Mouse (Mus musculus) embryonic facial prominence, embryonic 14.5 days (tissue): ENCODE results near the gene Xylb. TPM values are rescaled to one million over a fixed set of nuclear protein-coding genes. Genes with fewer than 3 reads are reported as not detected.

ENCODE experiments used
- ATAC-seq: fragments of 200-750 bp; cut with Nextera tagmentation; 2 replicates; pipeline ENCODE4 v1.8.0; 2017; ENCODE audit warnings: low read depth, moderate number of reproducible peaks, moderate TSS enrichment
- DNase-seq: peaks from one replicate; pipeline ENCODE4 v3.0.0-alpha.2; 2015; ENCODE audit warnings: low spot score
- H3K27ac ChIP-seq: fragments of 300-500 bp; sonication (generic); replicated peaks from 2 replicates; pipeline ENCODE4 v1.5.1; 2014; ENCODE audit warnings: low read depth, mild to moderate bottlenecking, low read length, moderate library complexity
- H3K27me3 ChIP-seq: fragments of 300-500 bp; sonication (generic); replicated peaks from 2 replicates; pipeline ENCODE4 v1.6.1; 2014; ENCODE audit warnings: low read length; ENCODE audit not compliant: control insufficient read depth, insufficient read depth
- H3K36me3 ChIP-seq: fragments of 300-500 bp; sonication (generic); 2 replicates; pipeline ENCODE4 v1.6.1; 2014; ENCODE audit warnings: low read length, mixed read lengths; ENCODE audit not compliant: control insufficient read depth, insufficient read depth
- H3K4me1 ChIP-seq: fragments of 300-500 bp; sonication (generic); 2 replicates; pipeline ENCODE4 v1.6.1; 2014; ENCODE audit warnings: antibody characterized with exemption, low read length; ENCODE audit not compliant: control insufficient read depth, insufficient read depth
- H3K4me2 ChIP-seq: fragments of 300-500 bp; sonication (generic); 2 replicates; pipeline ENCODE4 v1.6.1; 2014; ENCODE audit warnings: low read depth, mild to moderate bottlenecking, low read length, moderate library complexity, mixed read lengths
- H3K4me3 ChIP-seq: fragments of 300-500 bp; sonication (generic); 2 replicates; pipeline ENCODE4 v1.5.1; 2014; ENCODE audit warnings: low read depth, mild to moderate bottlenecking, low read length
- H3K9ac ChIP-seq: fragments of 300-500 bp; sonication (generic); 2 replicates; pipeline ENCODE4 v1.6.1; 2014; ENCODE audit warnings: low read depth, mild to moderate bottlenecking, low read length, moderate library complexity, mixed read lengths
- H3K9me3 ChIP-seq: fragments of 300-500 bp; sonication (generic); 2 replicates; pipeline ENCODE4 v1.6.1; 2016; ENCODE audit warnings: low read length; ENCODE audit not compliant: control insufficient read depth
- WGBS: fragments of 180-500 bp; shearing (Covaris S2); extraction: QIAGEN DNeasy Blood & Tissue Kit; methylation state at CpG from one replicate; pipeline ENCODE4 v1.1.7; 2014; 5-methylcytosine and 5-hydroxymethylcytosine counted together
- polyA plus RNA-seq: library from polyadenylated mRNA; unstranded; fragments of >200 nt; fragmentation: Nextera tagmentation; extraction: Ambion mirVana; gene quantifications from 2 replicates; pipeline ENCODE4 v1.2.1, GENCODE M21; 2014

The Xylb gene
- polyA plus RNA-seq, 1 experiment from 2014 or later = 5.0 TPM

DNA sequence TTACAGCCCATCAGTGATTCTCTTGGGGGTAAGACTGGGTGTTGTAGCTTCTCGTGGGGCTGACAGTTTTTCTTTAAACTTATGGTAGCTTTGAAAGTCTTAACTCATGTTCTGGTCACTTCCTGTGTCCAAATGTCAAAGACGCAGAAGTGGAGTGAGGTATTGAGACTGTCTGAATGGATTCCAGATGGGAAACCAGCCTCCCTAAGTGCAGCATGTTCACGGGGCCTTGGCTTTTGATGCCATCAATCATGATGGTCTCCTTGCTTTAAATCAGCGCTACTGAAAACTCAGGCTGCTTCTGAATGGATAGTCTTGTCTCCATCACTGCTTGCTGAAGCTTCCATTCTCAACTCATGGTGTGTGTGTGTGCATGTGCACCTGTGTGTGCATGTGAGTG lies 14.1 kb downstream of the Xylb start:
- DNase-seq (no peak), ATAC-seq (no peak)
- Histone ChIP-seq H3K9me3 (no peaks in the 10 kb centered on the region), H3K27ac (no peak overlapping the region), H3K4me2 (no peak overlapping the region), H3K4me1 (no peaks in the 10 kb centered on the region), H3K27me3 (no peaks in the 10 kb centered on the region), H3K36me3 (no peaks in the 10 kb centered on the region), H3K4me3 (no peak overlapping the region), H3K9ac (no peak overlapping the region)
- 45% methylated on average over 4 of the region's 4 CpGs for WGBS

DNA sequence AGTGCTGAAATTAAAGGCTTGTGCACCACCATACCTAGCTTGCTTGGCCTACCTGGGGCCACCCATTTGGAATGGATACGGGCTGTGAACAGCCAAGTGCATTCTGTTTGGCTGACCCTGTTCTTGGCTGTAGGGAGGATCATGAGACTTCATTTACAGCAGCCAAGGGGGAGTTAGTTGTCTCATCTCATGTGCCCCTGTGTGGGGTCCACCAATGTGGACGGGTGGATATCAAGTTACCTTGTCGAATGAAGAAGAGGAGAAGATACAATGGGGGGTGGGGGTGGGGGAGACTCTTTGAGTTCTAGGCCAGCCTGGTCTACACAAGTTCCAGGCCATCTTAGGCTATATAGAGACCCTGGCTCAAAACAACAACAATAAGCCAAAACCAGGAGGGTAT lies 17.8 kb downstream of the Xylb start:
- Histone ChIP-seq H3K27me3 (no peaks in the 10 kb centered on the region), H3K9ac (no peak overlapping the region), H3K4me1 (no peaks in the 10 kb centered on the region), H3K27ac (no peak overlapping the region), H3K4me3 (no peak overlapping the region), H3K9me3 (no peaks in the 10 kb centered on the region), H3K4me2 (no peak overlapping the region), H3K36me3 (no peaks in the 10 kb centered on the region)
- DNase-seq (no peak), ATAC-seq (no peak)
- 66% methylated on average over 3 of the region's 3 CpGs for WGBS

DNA sequence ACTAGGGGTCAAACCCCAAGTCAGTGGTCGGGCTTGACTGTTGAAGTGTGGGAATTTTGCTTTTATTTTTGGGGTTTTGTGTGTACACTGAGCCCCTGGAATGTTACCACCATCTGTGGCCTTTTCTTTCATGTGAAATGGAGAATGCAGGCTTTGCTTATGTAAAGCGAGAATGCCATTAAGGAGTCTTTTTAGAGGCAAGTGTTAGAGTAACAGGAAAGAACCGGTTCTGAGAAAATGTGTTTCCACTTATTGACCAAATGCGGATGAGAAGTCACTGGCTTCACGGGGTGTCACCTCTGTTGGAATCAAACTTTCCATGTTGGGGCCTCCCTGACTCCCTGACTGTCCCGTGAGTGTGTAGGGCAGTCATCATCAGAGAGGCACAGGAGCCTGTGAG lies 18.4 kb downstream of the Xylb start:
- H3K27ac ChIP-seq = no peak overlapping the region; the same call in 1 of the 2 replicates
- no peak for DNase-seq
- no peaks in the 10 kb centered on the region for H3K4me1 ChIP-seq

DNA sequence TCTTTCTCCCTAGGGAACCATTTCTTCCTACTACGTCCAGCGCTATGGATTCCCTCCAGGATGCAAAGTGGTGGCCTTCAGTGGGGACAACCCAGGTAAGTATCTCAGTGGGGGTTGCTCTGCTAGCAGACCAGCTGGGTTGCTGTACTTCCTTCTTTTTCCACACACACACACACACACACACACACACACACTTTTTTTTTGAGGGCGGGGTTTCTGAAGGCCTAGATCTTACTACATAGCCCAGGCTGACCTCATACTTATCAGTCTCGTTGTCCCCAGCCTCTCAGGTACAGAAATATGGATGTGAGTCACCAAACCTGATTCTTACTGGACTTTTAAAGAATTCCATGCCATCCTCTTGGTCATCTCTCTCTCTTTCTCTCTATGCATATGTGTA lies 21.1 kb downstream of the Xylb start:
- Histone ChIP-seq H3K9ac (no peak overlapping the region), H3K36me3 (no peaks in the 10 kb centered on the region), H3K27me3 (no peaks in the 10 kb centered on the region), H3K4me2 (no peak overlapping the region), H3K9me3 (no peaks in the 10 kb centered on the region), H3K27ac (no peak overlapping the region), H3K4me3 (no peak overlapping the region), H3K4me1 (no peaks in the 10 kb centered on the region)
- DNase-seq = no peak
- ATAC-seq = no peak
- WGBS = 94% methylated on average over 4 of the region's 4 CpGs

More for the DNA sequence above, 18.4 kb downstream of the Xylb start:
- WGBS = 34% methylated on average over 6 of the region's 6 CpGs
- H3K27me3 ChIP-seq = no peaks in the 10 kb centered on the region
- H3K9me3 ChIP-seq = no peaks in the 10 kb centered on the region
- no peak overlapping the region for H3K9ac ChIP-seq
- no peak for ATAC-seq
- H3K4me2 ChIP-seq = no peak overlapping the region
- no peak overlapping the region for H3K4me3 ChIP-seq
- H3K36me3 ChIP-seq = no peaks in the 10 kb centered on the region

DNA sequence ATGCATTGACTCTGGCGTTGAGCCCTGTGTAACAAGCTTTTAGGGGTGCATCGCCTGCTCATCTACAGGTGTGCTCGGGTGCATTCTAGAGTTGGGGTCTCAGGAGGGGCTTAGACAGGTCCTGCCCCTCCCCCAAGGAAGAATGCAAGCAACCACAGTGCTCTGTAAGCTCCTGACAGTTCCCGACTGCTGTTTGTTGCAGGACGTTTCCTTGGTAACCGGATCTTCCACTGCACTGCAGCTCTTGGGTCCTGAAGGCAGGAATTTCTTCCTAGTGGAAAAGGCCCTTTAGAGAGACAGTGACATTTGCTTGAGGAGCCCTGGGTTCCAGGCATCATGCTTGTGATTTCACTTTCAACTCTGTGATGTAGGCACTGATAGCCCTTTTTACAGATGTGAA lies 25.4 kb downstream of the Xylb start:
- no peak for ATAC-seq
- no peak for DNase-seq

DNA sequence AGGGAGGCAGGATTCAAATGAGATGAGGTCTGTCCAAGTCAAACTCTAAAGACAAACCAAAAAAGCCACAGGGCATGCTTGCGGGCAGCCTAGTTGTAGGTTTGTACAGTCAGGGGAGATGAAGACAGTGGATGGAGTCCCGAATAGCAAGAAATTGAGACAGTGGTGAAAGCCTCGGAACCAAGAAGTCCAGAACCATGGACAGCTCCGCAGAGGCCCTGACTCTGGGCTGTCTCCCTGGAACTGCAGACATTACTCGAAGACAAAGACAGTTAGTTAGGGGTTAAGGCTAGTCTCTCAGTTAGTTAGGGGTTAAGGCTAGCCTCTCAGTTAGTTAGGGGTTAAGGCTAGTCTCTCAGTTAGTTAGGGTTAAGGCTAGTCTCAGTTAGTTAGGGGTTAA lies 31.8 kb downstream of the Xylb start:
- Histone ChIP-seq H3K4me1 (no peaks in the 10 kb centered on the region), H3K27me3 (no peaks in the 10 kb centered on the region), H3K9ac (no peak overlapping the region), H3K4me3 (no peak overlapping the region), H3K27ac (no peak overlapping the region), H3K4me2 (no peak overlapping the region), H3K9me3 (no peaks in the 10 kb centered on the region), H3K36me3 (no peaks in the 10 kb centered on the region; the same call in 1 of the 2 replicates)
- no peak for ATAC-seq
- whole genome bisulfite sequencing = 47% methylated on average over 5 of the region's 5 CpGs
- peak; percentile 43 for DNase-seq

More for the DNA sequence above, 25.4 kb downstream of the Xylb start:
- Histone ChIP-seq H3K4me3 (no peak overlapping the region), H3K4me1 (no peaks in the 10 kb centered on the region), H3K27ac (no peak overlapping the region), H3K9ac (no peak overlapping the region), H3K27me3 (no peaks in the 10 kb centered on the region), H3K36me3 (no peaks in the 10 kb centered on the region), H3K9me3 (no peaks in the 10 kb centered on the region), H3K4me2 (no peak overlapping the region)
- WGBS = 55% methylated on average over 6 of the region's 6 CpGs

DNA sequence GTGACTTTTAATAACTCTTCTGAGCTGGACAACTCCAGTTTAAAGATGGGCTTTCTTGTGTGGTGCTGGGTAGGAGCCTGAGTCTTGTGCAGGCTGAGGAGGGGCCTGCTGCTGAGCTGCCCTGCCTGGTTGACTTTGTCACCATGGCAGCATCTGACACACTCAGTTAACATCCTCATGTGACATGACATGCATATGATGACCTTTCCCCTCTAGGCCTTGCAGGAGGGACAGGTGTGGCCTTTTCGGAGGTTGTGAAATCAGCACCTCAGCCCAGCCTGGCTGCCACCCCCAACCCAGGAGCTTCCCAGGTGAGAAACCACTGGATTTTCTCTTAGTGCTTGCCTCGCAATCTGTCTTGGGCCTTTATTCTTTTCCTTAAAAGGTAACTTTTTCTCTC lies 33.0 kb downstream of the Xylb start:
- H3K4me1 ChIP-seq = no peaks in the 10 kb centered on the region
- no peak overlapping the region for H3K4me2 ChIP-seq
- DNase-seq = no peak
- no peak overlapping the region for H3K27ac ChIP-seq
- no peaks in the 10 kb centered on the region for H3K27me3 ChIP-seq
- H3K36me3 ChIP-seq = no peaks in the 10 kb centered on the region; the same call in 1 of the 2 replicates
- ATAC-seq = no peak
- H3K9ac ChIP-seq = no peak overlapping the region
- WGBS = 81% methylated on average over 2 of the region's 2 CpGs
- no peaks in the 10 kb centered on the region for H3K9me3 ChIP-seq
- H3K4me3 ChIP-seq = no peak overlapping the region

DNA sequence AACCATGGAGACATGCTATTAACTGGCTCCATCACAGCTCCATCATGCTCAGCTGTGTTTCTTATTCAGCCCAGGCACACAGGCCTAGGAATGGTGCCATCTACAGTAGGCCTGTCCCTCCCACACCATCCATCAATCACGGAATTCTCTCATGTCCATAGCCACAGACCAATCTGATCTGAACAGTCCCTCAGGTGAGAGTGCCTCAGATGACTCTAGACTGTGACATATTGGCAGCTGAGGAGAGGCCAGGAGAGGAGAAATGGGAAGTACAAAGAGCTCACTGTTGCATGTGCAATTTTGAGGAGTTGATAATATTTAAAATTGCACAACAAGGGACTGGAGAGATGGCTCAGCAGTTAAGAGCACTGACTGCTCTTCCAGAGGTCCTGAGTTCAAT lies 37.6 kb downstream of the Xylb start:
- Histone ChIP-seq H3K36me3 (no peaks in the 10 kb centered on the region; the same call in 1 of the 2 replicates), H3K9ac (no peak overlapping the region)
- WGBS = 89% methylated on average over 1 of the region's 1 CpGs

DNA sequence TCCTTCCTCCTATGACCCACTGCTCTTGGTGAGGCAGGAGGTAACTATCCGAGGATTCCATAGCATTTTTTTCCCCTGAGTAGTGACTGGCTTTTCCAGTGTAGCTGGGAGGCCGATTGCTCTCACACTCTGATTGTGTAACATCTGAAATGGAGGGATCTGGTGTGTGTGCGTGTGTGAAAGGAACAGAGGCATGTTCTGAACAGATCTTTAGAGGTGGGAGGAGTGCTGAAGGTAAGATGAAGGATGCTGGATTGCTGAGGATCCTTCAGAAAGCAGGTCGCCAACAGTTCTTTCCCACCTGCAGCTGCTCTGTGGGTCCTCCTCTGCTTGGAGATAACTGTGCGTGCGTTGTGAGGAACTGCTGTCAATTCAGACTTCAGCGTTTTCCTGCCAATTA lies 44.2 kb downstream of the Xylb start:
- H3K4me3 ChIP-seq = peak overlapping the region; percentile 88
- H3K36me3 ChIP-seq = no peaks in the 10 kb centered on the region
- no peak for DNase-seq
- 8% methylated on average over 7 of the region's 7 CpGs for WGBS
- peak; percentile 0; the same call in 1 of the 2 replicates for ATAC-seq
- H3K4me2 ChIP-seq = peak overlapping the region; percentile 98
- H3K9ac ChIP-seq = peak overlapping the region; percentile 40; the same call in 1 of the 2 replicates
- no peaks in the 10 kb centered on the region for H3K27me3 ChIP-seq
- H3K27ac ChIP-seq = no peak overlapping the region
- H3K4me1 ChIP-seq = peaks cover 6% of the 10 kb centered on the region; the same call in 1 of the 2 replicates
- no peaks in the 10 kb centered on the region for H3K9me3 ChIP-seq

More for the DNA sequence above, 37.6 kb downstream of the Xylb start:
- Histone ChIP-seq H3K9me3 (no peaks in the 10 kb centered on the region), H3K27me3 (no peaks in the 10 kb centered on the region), H3K4me1 (no peaks in the 10 kb centered on the region), H3K4me2 (no peak overlapping the region), H3K27ac (no peak overlapping the region), H3K4me3 (no peak overlapping the region)
- ATAC-seq (no peak), DNase-seq (no peak)
